Mouse (Mus musculus) mouse trophoblast stem cell (cell line): Measurements from ENCODE around the gene Crb1.

Experiments
- in situ Hi-C, 2 experiments: fragments of 300-500 bp; cut with MseI, MboI; formaldehyde crosslinking; loops; 2 replicates in 1 of 2; 3 replicates in 1 of 2; pipeline ENCODE4 v1.15.1; 2025

Crb1 gene

GRCm38 (mm10) chr1:139232636-139233035 lies 144.3 kb downstream of the Crb1 start:
- in situ Hi-C loops: no loop called here

DNA sequence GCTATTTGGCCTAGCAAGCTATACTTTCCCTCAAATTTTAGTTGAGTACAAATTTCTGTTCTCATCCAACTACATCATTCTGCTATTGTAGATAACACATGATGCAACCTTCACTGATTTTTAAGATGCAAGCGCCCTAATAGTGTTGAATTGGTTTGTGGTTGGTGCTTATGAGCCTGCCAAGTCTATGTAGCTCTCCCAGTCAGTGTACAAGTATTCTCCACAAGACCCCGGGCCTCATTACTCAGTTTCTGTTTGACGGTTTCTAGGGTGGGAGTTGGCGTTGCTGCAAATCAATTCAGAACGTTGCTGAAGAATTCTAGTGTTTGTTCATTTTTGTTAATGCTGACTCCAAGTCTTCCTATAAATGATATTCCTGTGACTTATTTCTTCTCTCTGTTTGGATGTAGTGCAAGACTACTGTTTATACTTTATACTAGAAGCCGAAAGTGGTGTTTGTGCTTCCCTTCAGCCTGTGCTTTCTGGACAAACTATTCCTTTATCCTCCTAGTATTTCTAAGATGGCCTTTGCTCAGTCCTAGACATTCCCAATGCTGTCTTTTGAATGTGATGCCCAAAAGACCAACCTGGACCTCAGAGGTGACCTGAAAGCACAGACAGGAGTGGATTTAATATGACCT lies 152.5 kb downstream of the Crb1 start:
- in situ Hi-C loops: no loop called here

DNA sequence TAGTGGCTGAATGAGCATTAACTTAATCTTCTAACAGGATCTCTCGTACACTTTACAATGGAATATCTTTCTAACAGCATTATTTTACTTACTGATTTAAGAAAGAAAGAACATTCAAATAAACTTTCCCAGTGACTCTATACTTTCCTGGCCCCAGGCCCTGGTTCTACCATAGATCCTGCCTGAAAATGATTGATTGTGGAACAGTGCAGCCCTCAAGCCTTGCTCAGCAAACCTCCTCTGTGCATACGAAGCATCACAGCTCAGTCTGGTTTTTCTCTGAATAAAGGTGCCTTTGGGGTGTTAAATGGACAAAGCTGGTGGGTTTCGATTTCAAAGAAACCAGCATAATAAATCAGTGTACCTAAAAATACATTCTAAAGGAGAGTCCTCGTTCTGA lies 153.1 kb downstream of the Crb1 start:
- in situ Hi-C loops: no loop called here

GRCm38 (mm10) chr1:139215311-139215710 lies 161.6 kb downstream of the Crb1 start:
- in situ Hi-C loops: no loop called here

DNA sequence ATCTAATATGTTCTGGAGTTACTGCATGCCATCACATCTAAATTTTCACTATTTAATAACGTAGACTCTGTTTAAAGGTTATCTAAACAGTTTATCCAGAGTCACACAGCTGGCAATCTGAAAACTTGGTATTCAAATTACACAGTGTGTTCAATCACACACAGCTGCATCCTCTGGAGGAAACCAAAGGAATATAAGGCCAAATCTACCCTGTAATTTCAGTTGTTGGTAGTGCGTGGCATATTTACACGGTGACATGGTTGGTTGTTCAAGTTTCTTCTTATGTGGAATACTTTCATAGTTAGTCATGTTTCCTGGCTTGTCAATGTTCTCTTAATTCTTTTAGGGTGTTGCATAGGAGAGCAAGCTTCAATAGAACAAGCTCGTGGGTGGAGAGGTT lies 166.4 kb downstream of the Crb1 start:
- in situ Hi-C loops: no loop called here

DNA sequence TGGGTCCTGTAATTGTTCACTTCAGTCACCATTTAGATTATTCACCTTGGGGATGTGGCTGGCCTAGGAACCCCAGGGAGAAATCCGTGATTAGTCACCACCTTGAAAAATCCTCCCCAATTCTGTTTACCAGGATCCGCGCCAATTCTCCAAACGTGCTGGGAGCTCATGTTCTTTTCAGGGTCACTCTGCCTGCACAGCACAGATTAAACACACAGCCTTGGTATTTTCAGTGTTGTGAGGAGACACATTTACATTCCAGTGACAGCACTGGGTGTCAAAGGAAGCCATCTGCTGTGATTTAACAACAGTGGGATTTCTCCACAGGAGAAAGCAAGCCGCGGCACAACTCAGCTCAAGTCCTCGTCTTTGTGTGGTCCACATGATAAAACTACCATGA lies 167.1 kb downstream of the Crb1 start:
- in situ Hi-C loops: no loop called here

GRCm38 (mm10) chr1:139206259-139206658 lies 170.6 kb downstream of the Crb1 start:
- in situ Hi-C loops: no loop called here

DNA sequence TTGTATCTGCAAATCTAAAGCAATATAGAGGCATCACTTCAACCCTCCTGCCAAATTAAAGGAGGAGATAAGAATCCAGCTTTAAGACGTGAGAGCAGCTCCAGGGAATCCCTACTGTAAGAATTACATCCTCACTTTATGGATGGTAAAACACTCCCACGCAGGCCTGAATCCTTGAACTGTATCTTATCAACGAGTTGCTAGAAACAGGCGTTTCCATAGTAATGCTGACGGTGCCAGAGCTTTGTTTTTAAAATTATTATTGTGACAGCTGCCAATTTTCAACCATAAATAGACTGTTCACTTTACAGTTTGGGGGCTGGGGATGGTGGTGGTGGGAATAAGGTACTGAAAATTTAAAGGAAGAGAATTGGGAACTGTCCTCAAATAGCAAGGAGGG lies 173.9 kb downstream of the Crb1 start:
- in situ Hi-C loops: no loop called here

DNA sequence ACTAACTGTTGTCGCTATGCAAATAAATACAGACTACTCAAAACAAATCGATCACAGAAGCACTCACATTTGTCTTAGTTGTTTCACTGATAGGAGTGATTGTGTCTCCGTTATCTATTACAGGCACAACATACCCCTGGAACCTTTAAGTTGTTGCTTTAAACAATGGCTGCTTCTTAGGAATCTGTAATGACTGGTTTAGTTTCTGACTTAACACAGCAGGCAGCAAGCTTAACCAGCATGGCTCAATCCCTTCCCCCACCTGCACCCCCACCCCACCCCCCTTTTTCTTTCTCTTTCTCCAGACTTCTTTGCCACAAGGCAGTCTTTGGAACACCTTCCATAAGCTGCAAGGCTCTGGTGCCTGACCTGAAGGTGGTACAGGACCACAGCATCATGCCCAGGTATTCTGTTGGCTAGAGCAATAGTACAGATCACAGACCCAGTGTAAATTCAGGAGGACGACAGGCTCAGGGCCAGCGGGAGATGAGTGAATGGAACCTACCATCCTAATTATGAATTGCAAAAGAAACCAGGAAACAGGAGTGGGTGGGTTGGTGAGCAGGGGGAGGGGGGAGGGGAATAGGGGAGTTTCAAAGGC lies 182.4 kb downstream of the Crb1 start:
- in situ Hi-C loops: no loop called here

- in situ Hi-C loops: no loop called here
Measured at GRCm38 (mm10) chr1:139194011-139194410, 182.9 kb downstream of the Crb1 start.

DNA sequence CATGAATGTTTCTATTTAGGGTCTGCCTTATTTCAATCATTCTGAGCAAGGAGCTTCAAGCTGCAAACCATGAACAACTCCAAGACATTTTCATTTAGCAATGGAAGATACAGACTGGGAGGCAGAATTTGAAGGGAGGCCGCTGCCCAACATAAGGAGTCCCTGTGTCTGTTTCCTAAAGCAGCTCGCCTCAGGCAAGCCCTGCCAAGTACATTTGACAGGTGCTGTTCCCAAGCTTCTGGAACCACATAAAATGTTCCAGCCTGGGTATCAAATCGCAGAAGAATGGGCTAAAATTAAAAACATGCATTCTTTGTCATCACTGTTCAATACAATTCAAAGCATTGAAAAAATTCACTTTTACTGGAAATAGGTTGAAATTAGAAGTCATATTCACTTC lies 184.3 kb downstream of the Crb1 start:
- in situ Hi-C loops: no loop called here

DNA sequence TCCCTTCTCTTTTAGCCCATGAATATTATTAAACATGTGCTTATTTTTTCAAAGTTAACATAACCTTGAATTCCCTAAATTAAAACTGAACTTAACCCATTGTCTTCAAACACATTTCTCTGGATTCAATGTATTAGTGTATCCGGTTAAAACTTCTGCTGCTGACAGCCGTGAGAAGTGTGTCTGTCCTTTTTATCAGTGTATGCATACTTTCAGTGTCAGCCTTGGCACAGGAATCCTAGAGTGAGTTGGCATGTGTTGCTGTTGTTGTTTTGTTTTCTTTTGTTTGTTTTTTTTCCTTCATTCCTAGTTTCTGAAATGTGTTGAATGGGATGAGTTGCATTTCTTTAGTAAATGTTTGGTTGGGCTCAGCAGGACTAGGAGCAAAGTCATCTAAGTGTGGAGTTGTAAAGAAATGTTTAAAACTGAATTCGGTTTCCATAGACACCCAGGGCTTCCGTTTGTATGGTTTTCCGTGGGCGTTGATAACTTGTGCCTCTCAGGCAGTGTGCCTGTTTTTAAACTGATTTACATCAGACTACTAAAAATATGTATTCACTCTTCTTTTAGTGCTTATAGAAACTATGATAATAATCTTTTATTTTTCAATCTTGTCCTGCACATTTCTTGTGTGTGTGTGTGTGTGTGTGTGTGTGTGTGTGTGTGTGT lies 196.3 kb downstream of the Crb1 start:
- in situ Hi-C loops: no loop called here

DNA sequence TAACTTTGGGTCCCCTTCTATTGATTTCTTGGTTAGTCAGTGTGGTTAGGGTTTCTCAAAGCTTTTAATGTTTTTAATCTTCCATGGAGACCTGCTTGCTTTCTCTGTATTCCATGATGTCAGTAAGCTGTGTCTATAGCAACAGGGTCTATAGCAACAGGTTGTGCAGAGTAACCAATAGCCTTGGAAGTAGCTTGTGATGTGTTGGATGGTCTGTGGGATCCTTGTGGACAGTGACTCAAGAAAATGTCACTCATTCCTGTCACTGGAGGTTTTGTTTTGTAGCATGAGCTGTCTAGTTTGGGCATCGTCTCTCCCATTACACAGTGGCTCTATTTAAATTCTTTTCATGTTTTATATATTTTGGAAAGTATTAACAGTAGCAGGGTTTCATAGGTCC lies 197.2 kb downstream of the Crb1 start:
- in situ Hi-C loops: no loop called here

GRCm38 (mm10) chr1:139174058-139174832 lies 202.7 kb downstream of the Crb1 start:
- in situ Hi-C loops: no loop called here

DNA sequence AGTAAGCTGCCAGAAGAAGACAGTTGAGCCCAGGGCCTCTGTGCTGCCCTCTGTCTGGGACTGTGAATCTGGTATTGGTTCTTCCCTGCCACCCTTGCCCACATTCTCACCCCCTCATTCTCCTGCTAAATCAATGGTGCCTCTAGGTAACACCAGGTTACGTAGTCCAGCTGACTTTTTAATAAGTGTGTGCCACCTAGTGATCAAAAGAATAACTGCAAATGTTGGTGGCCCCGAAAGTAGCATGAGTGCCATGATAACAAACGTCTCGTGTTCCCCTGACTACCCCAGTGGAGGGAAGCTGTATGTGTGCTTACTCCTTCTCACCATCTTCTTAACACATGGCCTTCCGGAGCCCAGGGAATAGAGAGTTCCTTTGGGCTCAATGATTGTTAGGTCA lies 214.1 kb downstream of the Crb1 start:
- in situ Hi-C loops: loop anchor here (5.0 to 10.0 kb wide), 2 partner anchors 328 to 336 kb away; no protein-coding TSS in a partner anchor

GRCm38 (mm10) chr1:139161619-139162018 lies 215.3 kb downstream of the Crb1 start:
- in situ Hi-C loops: loop anchor here (5.0 to 10.0 kb wide), 2 partner anchors 327 to 334 kb away; no protein-coding TSS in a partner anchor

DNA sequence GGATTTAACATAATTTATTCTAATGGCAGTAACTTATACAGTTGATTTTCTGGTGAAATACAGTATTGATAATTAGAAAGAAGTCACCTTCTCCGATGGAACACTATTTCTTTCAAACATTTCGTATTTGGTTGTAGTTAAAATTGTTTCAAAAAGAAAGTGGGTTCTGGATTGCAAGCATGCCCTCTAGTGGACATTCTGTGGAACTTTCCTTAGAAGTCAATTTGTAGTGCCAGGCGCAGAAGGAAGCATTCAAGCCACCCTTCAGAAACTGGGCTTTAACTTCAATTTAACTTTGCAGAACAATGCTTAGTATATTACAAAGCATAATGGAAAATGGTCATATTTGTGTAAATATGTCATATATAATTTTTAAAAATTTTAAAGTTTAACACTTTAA lies 220.5 kb downstream of the Crb1 start:
- in situ Hi-C loops: no loop called here

GRCm38 (mm10) chr1:139153493-139153892 lies 223.4 kb downstream of the Crb1 start:
- in situ Hi-C loops: no loop called here

DNA sequence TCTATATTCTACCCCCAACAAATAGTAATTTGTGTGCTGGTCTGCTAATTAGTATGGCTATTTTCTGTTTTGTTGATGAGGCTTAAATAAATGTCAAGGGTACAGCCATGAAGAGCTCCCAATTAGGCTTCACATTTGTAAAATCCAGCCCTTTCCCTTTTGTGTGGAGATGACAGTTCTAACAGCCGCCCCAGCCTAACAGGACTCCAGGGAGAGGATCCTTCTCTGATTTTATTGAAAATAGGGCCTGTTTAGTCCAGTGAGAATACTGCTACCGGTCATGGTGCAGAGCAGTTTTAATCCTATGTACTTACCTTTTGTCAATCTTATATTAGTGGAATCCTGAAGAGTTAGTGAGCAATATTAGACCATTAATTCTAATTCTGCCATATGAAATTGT lies 223.9 kb downstream of the Crb1 start:
- in situ Hi-C loops: no loop called here
